Mouse (Mus musculus) intestine, embryonic 15.5 days (tissue): ENCODE results near the gene Slc25a47. TPM values are rescaled to one million over a fixed set of nuclear protein-coding genes. Genes with fewer than 3 reads are reported as not detected.
"Not testable (repeated sequence)": the region's sequence is repeated elsewhere in the genome, so short reads cannot be mapped to it uniquely, and the experiment has no call there.

Experiments
- ATAC-seq: fragments of 200-750 bp; cut with Nextera tagmentation; 2 replicates; pipeline ENCODE4 v1.8.0; 2017; ENCODE audit warnings: moderate TSS enrichment, moderate library complexity
- H3K27ac ChIP-seq: fragments of 300-500 bp; sonication (generic); 2 replicates; pipeline ENCODE4 v1.5.1; 2015; ENCODE audit warnings: mild to moderate bottlenecking, inconsistent platforms
- H3K27me3 ChIP-seq: fragments of 300-500 bp; sonication (generic); replicated peaks from 2 replicates; pipeline ENCODE4 v1.6.1; 2015; ENCODE audit warnings: inconsistent platforms
- H3K36me3 ChIP-seq: fragments of 300-500 bp; sonication (generic); 2 replicates; pipeline ENCODE4 v1.6.1; 2015; ENCODE audit warnings: inconsistent platforms
- H3K4me1 ChIP-seq: fragments of 300-500 bp; sonication (generic); replicated peaks from 2 replicates; pipeline ENCODE4 v1.6.1; 2015; ENCODE audit warnings: inconsistent platforms
- H3K4me2 ChIP-seq: fragments of 300-500 bp; sonication (generic); replicated peaks from 2 replicates; pipeline ENCODE4 v1.6.1; 2015; ENCODE audit warnings: mild to moderate bottlenecking, inconsistent platforms
- H3K4me3 ChIP-seq: fragments of 300-500 bp; sonication (generic); replicated peaks from 2 replicates; pipeline ENCODE4 v1.5.1; 2015; ENCODE audit warnings: inconsistent platforms
- H3K9ac ChIP-seq: fragments of 300-500 bp; sonication (generic); 2 replicates; pipeline ENCODE4 v1.6.1; 2015; ENCODE audit warnings: inconsistent platforms
- H3K9me3 ChIP-seq: fragments of 300-500 bp; sonication (generic); 2 replicates; pipeline ENCODE4 v1.6.1; 2016; ENCODE audit warnings: inconsistent platforms
- WGBS: fragments of 180-500 bp; shearing (Covaris S2); methylation state at CpG from one replicate; pipeline ENCODE4 v1.1.7; 2015; 5-methylcytosine and 5-hydroxymethylcytosine counted together
- polyA plus RNA-seq: library from polyadenylated mRNA; unstranded; fragments of >200 nt; fragmentation: Nextera tagmentation; extraction: Ambion mirVana; gene quantifications from 2 replicates; pipeline ENCODE4 v1.2.1, GENCODE M21; 2015

Slc25a47 gene
- polyA plus RNA-seq, 1 experiment from 2014 or later, result 7.3 TPM

GRCm38 (mm10) chr12:108829636-108830035 lies 6.2 kb upstream of the Slc25a47 start:
- Histone ChIP-seq H3K4me3 (no peak overlapping the region), H3K27ac (no peak overlapping the region), H3K36me3 (no peaks in the 10 kb centered on the region), H3K9me3 (no peaks in the 10 kb centered on the region), H3K9ac (no peak overlapping the region), H3K4me2 (no peak overlapping the region), H3K4me1 (peaks cover 10% of the 10 kb centered on the region), H3K27me3 (no peaks in the 10 kb centered on the region)
- WGBS, result 50% methylated on average over 5 of the region's 5 CpGs
- ATAC-seq, result no peak

GRCm38 (mm10) chr12:108830358-108830757 lies 5.5 kb upstream of the Slc25a47 start:
- H3K4me1 ChIP-seq, result peaks cover 16% of the 10 kb centered on the region
- H3K9ac ChIP-seq, result no peak overlapping the region
- no peak overlapping the region for H3K4me2 ChIP-seq
- H3K4me3 ChIP-seq, result no peak overlapping the region
- H3K27ac ChIP-seq, result no peak overlapping the region
- no peaks in the 10 kb centered on the region for H3K9me3 ChIP-seq
- H3K27me3 ChIP-seq, result no peaks in the 10 kb centered on the region
- no peak for ATAC-seq
- WGBS, result 82% methylated on average over 6 of the region's 6 CpGs
- no peaks in the 10 kb centered on the region for H3K36me3 ChIP-seq

GRCm38 (mm10) chr12:108831966-108832643 lies 3.7 kb upstream of the Slc25a47 start:
- H3K27ac ChIP-seq, result no peak overlapping the region
- H3K4me2 ChIP-seq, result no peak overlapping the region
- H3K9me3 ChIP-seq, result no peaks in the 10 kb centered on the region
- no peak for ATAC-seq
- WGBS, result 60% methylated on average over 9 of the region's 9 CpGs
- H3K4me1 ChIP-seq, result peaks cover 21% of the 10 kb centered on the region
- no peak overlapping the region for H3K9ac ChIP-seq
- no peaks in the 10 kb centered on the region for H3K27me3 ChIP-seq
- H3K4me3 ChIP-seq, result no peak overlapping the region
- H3K36me3 ChIP-seq, result no peaks in the 10 kb centered on the region

GRCm38 (mm10) chr12:108832851-108833250 lies 3.0 kb upstream of the Slc25a47 start:
- Histone ChIP-seq H3K27me3 (no peaks in the 10 kb centered on the region), H3K9me3 (no peaks in the 10 kb centered on the region), H3K36me3 (no peaks in the 10 kb centered on the region), H3K4me3 (no peak overlapping the region), H3K27ac (no peak overlapping the region), H3K4me2 (no peak overlapping the region), H3K4me1 (peaks cover 29% of the 10 kb centered on the region), H3K9ac (no peak overlapping the region)
- WGBS, result 89% methylated on average over 8 of the region's 8 CpGs
- ATAC-seq, result no peak

GRCm38 (mm10) chr12:108833408-108833807 lies 2.4 kb upstream of the Slc25a47 start:
- H3K9me3 ChIP-seq, result no peaks in the 10 kb centered on the region
- no peak overlapping the region for H3K4me3 ChIP-seq
- no peak overlapping the region for H3K4me2 ChIP-seq
- 83% methylated on average over 3 of the region's 3 CpGs for WGBS
- H3K27me3 ChIP-seq, result no peaks in the 10 kb centered on the region
- ATAC-seq, result no peak
- no peak overlapping the region for H3K9ac ChIP-seq
- no peak overlapping the region for H3K27ac ChIP-seq
- H3K4me1 ChIP-seq, result peaks cover 33% of the 10 kb centered on the region
- no peaks in the 10 kb centered on the region for H3K36me3 ChIP-seq

- no peaks in the 10 kb centered on the region for H3K27me3 ChIP-seq
- H3K27ac ChIP-seq, result no peak overlapping the region
- no peak for ATAC-seq
- no peak overlapping the region for H3K9ac ChIP-seq
- peaks cover 33% of the 10 kb centered on the region for H3K4me1 ChIP-seq
- H3K4me3 ChIP-seq, result no peak overlapping the region
- peak overlapping the region; percentile 95 for H3K4me2 ChIP-seq
- 79% methylated on average over 3 of the region's 3 CpGs for WGBS
- no peaks in the 10 kb centered on the region for H3K9me3 ChIP-seq
- H3K36me3 ChIP-seq, result no peaks in the 10 kb centered on the region
Measured at GRCm38 (mm10) chr12:108834337-108834736, 1.5 kb upstream of the Slc25a47 start.

- Histone ChIP-seq H3K4me2 (peak overlapping the region; percentile 95), H3K4me3 (peak overlapping the region; percentile 76), H3K4me1 (peaks cover 33% of the 10 kb centered on the region), H3K36me3 (no peaks in the 10 kb centered on the region), H3K9me3 (no peaks in the 10 kb centered on the region), H3K27me3 (no peaks in the 10 kb centered on the region), H3K27ac (no peak overlapping the region), H3K9ac (peak overlapping the region; percentile 66)
- 32% methylated on average over 5 of the region's 5 CpGs for WGBS
- ATAC-seq, result no peak
Measured at GRCm38 (mm10) chr12:108834786-108835185, 1.1 kb upstream of the Slc25a47 start.

- Histone ChIP-seq H3K9ac (peak overlapping the region; percentile 66), H3K4me2 (peak overlapping the region; percentile 95), H3K9me3 (no peaks in the 10 kb centered on the region), H3K36me3 (no peaks in the 10 kb centered on the region), H3K4me1 (peaks cover 33% of the 10 kb centered on the region), H3K27me3 (no peaks in the 10 kb centered on the region), H3K27ac (no peak overlapping the region), H3K4me3 (peak overlapping the region; percentile 76)
- ATAC-seq, result no peak
- WGBS, result 2% methylated on average over 51 of the region's 51 CpGs
Measured at GRCm38 (mm10) chr12:108835208-108835839, 522 bp upstream of the Slc25a47 start.

GRCm38 (mm10) chr12:108836722-108837121 lies 876 bp downstream of the Slc25a47 start:
- H3K27me3 ChIP-seq, result no peaks in the 10 kb centered on the region
- WGBS, result 34% methylated on average over 7 of the region's 7 CpGs
- peak overlapping the region; percentile 80 for H3K9ac ChIP-seq
- peak overlapping the region; percentile 76 for H3K4me3 ChIP-seq
- peak overlapping the region; percentile 91; the same call in 1 of the 2 replicates for H3K27ac ChIP-seq
- ATAC-seq, result no peak
- peak overlapping the region; percentile 95 for H3K4me2 ChIP-seq
- H3K36me3 ChIP-seq, result peaks cover 7% of the 10 kb centered on the region
- H3K4me1 ChIP-seq, result peaks cover 33% of the 10 kb centered on the region
- no peaks in the 10 kb centered on the region for H3K9me3 ChIP-seq

- Histone ChIP-seq H3K27me3 (no peaks in the 10 kb centered on the region), H3K4me2 (no peak overlapping the region), H3K9me3 (no peaks in the 10 kb centered on the region), H3K4me3 (no peak overlapping the region), H3K36me3 (peaks cover 28% of the 10 kb centered on the region), H3K9ac (no peak overlapping the region), H3K27ac (no peak overlapping the region), H3K4me1 (peaks cover 17% of the 10 kb centered on the region)
- ATAC-seq, result no peak
- 82% methylated on average over 6 of the region's 6 CpGs for WGBS
Measured at GRCm38 (mm10) chr12:108841181-108841580, 5.3 kb downstream of the Slc25a47 start.

- Histone ChIP-seq H3K27me3 (no peaks in the 10 kb centered on the region), H3K4me3 (no peak overlapping the region), H3K4me1 (peaks cover 6% of the 10 kb centered on the region), H3K36me3 (peaks cover 28% of the 10 kb centered on the region), H3K27ac (no peak overlapping the region), H3K4me2 (no peak overlapping the region), H3K9ac (no peak overlapping the region), H3K9me3 (no peaks in the 10 kb centered on the region)
- 87% methylated on average over 7 of the region's 7 CpGs for WGBS
- no peak for ATAC-seq
Measured at GRCm38 (mm10) chr12:108842663-108843062, 6.8 kb downstream of the Slc25a47 start.

GRCm38 (mm10) chr12:108848033-108848432 lies 12.2 kb downstream of the Slc25a47 start:
- WGBS, result 94% methylated on average over 3 of the region's 3 CpGs
- not testable (repeated sequence) for H3K27ac ChIP-seq, H3K4me1 ChIP-seq, H3K4me2 ChIP-seq, H3K9ac ChIP-seq, H3K9me3 ChIP-seq, H3K4me3 ChIP-seq, H3K27me3 ChIP-seq, ATAC-seq
- peaks cover 11% of the 10 kb centered on the region; the same call in 1 of the 2 replicates for H3K36me3 ChIP-seq
